ENCODE assay signal across 22 mouse cellular contexts in the genomic region with DNA sequence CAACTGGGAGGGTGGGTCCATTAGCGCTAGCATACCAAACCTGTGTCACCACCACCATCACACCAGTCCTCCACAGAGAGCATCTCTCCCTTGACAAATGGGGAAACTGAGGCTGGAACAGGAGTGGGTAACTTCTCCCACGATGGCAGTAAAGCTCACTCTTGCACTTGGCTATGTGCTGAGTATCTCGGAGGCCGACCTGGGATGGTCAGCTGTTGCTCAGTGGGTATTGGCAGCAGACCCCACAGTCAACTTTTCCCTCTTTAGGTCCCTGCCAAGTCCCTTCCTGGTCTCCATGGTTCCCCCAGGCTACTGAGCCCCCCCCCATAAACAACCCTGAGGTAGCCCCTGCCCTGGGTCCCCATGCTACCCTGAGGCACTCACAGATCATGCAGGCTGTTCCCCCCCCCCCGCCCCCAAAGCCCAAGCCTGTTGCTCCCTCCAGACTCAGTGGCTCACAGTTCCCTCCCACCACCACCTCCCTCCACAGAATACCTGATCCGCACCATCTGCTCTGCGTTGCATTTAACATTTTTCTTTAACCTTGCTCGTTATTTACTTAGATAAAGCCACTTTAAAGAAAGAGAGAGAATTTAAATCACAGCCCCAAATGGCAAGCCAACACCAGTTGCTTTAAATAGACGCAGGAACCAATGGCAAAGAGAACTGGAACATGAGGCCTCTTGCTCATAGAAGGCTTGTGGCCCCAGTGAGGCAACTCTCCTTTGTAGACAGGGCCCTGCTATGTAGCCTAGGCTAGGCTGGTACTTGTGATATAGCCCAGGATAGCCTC. TPM values are rescaled to one million over a fixed set of nuclear protein-coding genes. Genes with fewer than 3 reads are reported as not detected.
"Had no signal": no experiment of that assay in that cellular context is flagged by ENCODE, and none has a peak within 500 bp of the region (broad histone marks: within the 10 kb centered on the region; RNA-seq: fewer than 3 reads in every experiment).

No protein-coding gene starts in this region.

- H3K27ac ChIP-seq: kidney, embryonic 15.5 days; limb, embryonic 12.5 days; limb, embryonic 15.5 days; liver, embryonic 14.5 days; macrophage; midbrain, embryonic 12.5 days; neural tube, embryonic 12.5 days had no signal

- H3K27me3 ChIP-seq: limb, embryonic 15.5 days; neural tube, embryonic 12.5 days had no signal

- H3K9ac ChIP-seq: kidney, embryonic 15.5 days; limb, embryonic 12.5 days; limb, embryonic 15.5 days; liver, embryonic 14.5 days; liver, postnatal 0 days; lung, embryonic 14.5 days; midbrain, embryonic 12.5 days; neural tube, embryonic 12.5 days had no signal

- H3K4me1 ChIP-seq: limb, embryonic 12.5 days; limb, embryonic 15.5 days had no signal

- DNase-seq: kidney, adult 8-10 months; kidney, postnatal 10 days; kidney, postnatal 36 days; layer of hippocampus, adult 9-11 months; left cerebral cortex, postnatal 4 days; liver, postnatal 0 days; lung, embryonic 14.5 days; thymus, adult 2 months; thymus, postnatal 14 days; thymus, postnatal 4 days had no signal

- ATAC-seq: liver, postnatal 0 days; lung, postnatal 0 days; midbrain, embryonic 16.5 days had no signal

- H3K36me3 ChIP-seq: kidney, embryonic 15.5 days; limb, embryonic 12.5 days; limb, embryonic 15.5 days; midbrain, embryonic 12.5 days; neural tube, embryonic 12.5 days had no signal

- H3K9me3 ChIP-seq: kidney, embryonic 15.5 days; limb, embryonic 12.5 days; limb, embryonic 15.5 days; midbrain, embryonic 12.5 days; neural tube, embryonic 12.5 days had no signal

- H3K4me2 ChIP-seq: kidney, embryonic 15.5 days; limb, embryonic 12.5 days; limb, embryonic 15.5 days; liver, embryonic 11.5 days; lung, embryonic 14.5 days; midbrain, embryonic 12.5 days; neural tube, embryonic 12.5 days had no signal

- H3K4me3 ChIP-seq: kidney, embryonic 15.5 days; limb, embryonic 12.5 days; limb, embryonic 15.5 days; midbrain, embryonic 12.5 days; neural tube, embryonic 12.5 days had no signal

RNA-seq across cellular contexts. Expression of a gene that starts 11.0 kb away (rescaled TPM):
- total RNA-seq: megakaryocyte, adult 5-6 weeks; neutrophil, adult 5-6 weeks had no signal
- polyA plus RNA-seq: limb, embryonic 12.5 days; liver, postnatal 0 days; lung, embryonic 14.5 days; macrophage had no signal
